Comparison of ENCODE assay signal across 9 mouse cellular contexts in genomic region chr5:36359535-36360243, GRCm38 (mm10). TPM values are rescaled to one million over a fixed set of nuclear protein-coding genes. Genes with fewer than 3 reads are reported as not detected.
DNase-seq lines count a peak whose midpoint lies in the region; ATAC-seq lines count a peak whose summit lies in the region.
"Had no signal": no experiment of that assay in that cellular context is flagged by ENCODE, and none has a peak within 500 bp of the region (broad histone marks: within the 10 kb centered on the region; RNA-seq: fewer than 3 reads in every experiment).

No protein-coding gene starts in this region.

- H3K36me3 ChIP-seq in heart, embryonic 12.5 days: no peaks in the 10 kb centered on the region
- no peaks in the 10 kb centered on the region for H3K36me3 ChIP-seq in neural tube, embryonic 13.5 days
- H3K36me3 ChIP-seq in hindbrain, embryonic 16.5 days (ENCODE audit: control insufficient read depth, insufficient read depth, low read length): no peaks in the 10 kb centered on the region

- no peak overlapping the region for H3K4me2 ChIP-seq in heart, embryonic 12.5 days
- H3K4me2 ChIP-seq in neural tube, embryonic 13.5 days: no peak overlapping the region
- no peak overlapping the region for H3K4me2 ChIP-seq in hindbrain, embryonic 16.5 days (ENCODE audit: low read length)

- H3K4me1 ChIP-seq in heart, embryonic 12.5 days (replicated peaks): peaks cover 88% of the 10 kb centered on the region
- H3K4me1 ChIP-seq in neural tube, embryonic 13.5 days (replicated peaks): peaks cover 43% of the 10 kb centered on the region
- H3K4me1 ChIP-seq in hindbrain, embryonic 16.5 days (ENCODE audit: control insufficient read depth, insufficient read depth, low read depth, low read length): peaks cover 17% of the 10 kb centered on the region

- ATAC-seq in heart, embryonic 12.5 days (ENCODE audit: insufficient number of reproducible peaks, low FRiP score): no peak
- ATAC-seq in neural tube, embryonic 13.5 days (ENCODE audit: low read depth): peak; percentile 64; the same call in 1 of the 2 replicates
- peak; percentile 92 for ATAC-seq in hindbrain, embryonic 16.5 days

- DNase-seq in heart, adult 11 months: no peak
- DNase-seq in neural tube, embryonic 10.5 days (ENCODE audit: extremely low spot score, low spot score): no peak
- DNase-seq in right cerebral cortex, postnatal 4 days: peak; percentile 53
- no peak for DNase-seq in ovary, postnatal 14 days (ENCODE audit: low spot score)
- no peak for DNase-seq in liver
- DNase-seq: lung, postnatal 4 days had no signal

- peak overlapping the region; percentile 77 for H3K27ac ChIP-seq in heart, embryonic 12.5 days (ENCODE audit: poor library complexity, severe bottlenecking)
- H3K27ac ChIP-seq in neural tube, embryonic 13.5 days (replicated peaks): 0 out of 2 replicates have a peak overlapping the region, but pooled peaks have one; percentile 38
- peak overlapping the region; percentile 21; the same call in 1 of the 2 replicates for H3K27ac ChIP-seq in hindbrain, embryonic 16.5 days (ENCODE audit: low read depth, low read length)

- WGBS in heart, embryonic 12.5 days: 57% methylated on average over 5 of the region's 5 CpGs
- WGBS in neural tube, embryonic 13.5 days: 53% methylated on average over 5 of the region's 5 CpGs
- 62% methylated on average over 5 of the region's 5 CpGs for WGBS in hindbrain, embryonic 16.5 days

- peak overlapping the region; percentile 27; the same call in 1 of the 2 replicates for H3K9ac ChIP-seq in heart, embryonic 12.5 days
- no peak overlapping the region for H3K9ac ChIP-seq in neural tube, embryonic 13.5 days
- no peak overlapping the region for H3K9ac ChIP-seq in hindbrain, embryonic 16.5 days (ENCODE audit: low read depth, low read length)

- H3K4me3 ChIP-seq in heart, embryonic 12.5 days: no peak overlapping the region
- no peak overlapping the region for H3K4me3 ChIP-seq in neural tube, embryonic 13.5 days
- H3K4me3 ChIP-seq in hindbrain, embryonic 16.5 days (ENCODE audit: low read length): no peak overlapping the region

- no peaks in the 10 kb centered on the region for H3K27me3 ChIP-seq in heart, embryonic 12.5 days (replicated peaks)
- H3K27me3 ChIP-seq in neural tube, embryonic 13.5 days: no peaks in the 10 kb centered on the region
- H3K27me3 ChIP-seq in hindbrain, embryonic 16.5 days (replicated peaks; ENCODE audit: control insufficient read depth, insufficient read depth, low read length): no peaks in the 10 kb centered on the region; the same call in 1 of the 2 replicates

- no peaks in the 10 kb centered on the region for H3K9me3 ChIP-seq in heart, embryonic 12.5 days (replicated peaks)
- H3K9me3 ChIP-seq in neural tube, embryonic 13.5 days: no peaks in the 10 kb centered on the region
- no peaks in the 10 kb centered on the region for H3K9me3 ChIP-seq in hindbrain, embryonic 16.5 days (ENCODE audit: control insufficient read depth, low read length)

RNA-seq across cellular contexts. Expression of gene Sorcs2, which starts 38.2 kb away (rescaled TPM):
- polyA plus RNA-seq in heart, embryonic 12.5 days (2016; fragmentation: Nextera tagmentation; extraction: Ambion mirVana): 12.4 and 14.1 TPM in 2 replicates
- polyA plus RNA-seq in neural tube, embryonic 13.5 days (2015; fragmentation: Nextera tagmentation; extraction: Ambion mirVana): 10.8 and 11.4 TPM in 2 replicates
- 11.8 and 15.5 TPM in 2 replicates for polyA plus RNA-seq in hindbrain, embryonic 16.5 days (2015; fragmentation: Nextera tagmentation; extraction: Ambion mirVana)

Comparison
In these comparisons a context has a peak if more than half of its experiments do, and no peak if none do; other contexts are left out.
1. H3K27ac ChIP-seq: peak in every context shown above with its lines; median percentile 77 in heart, embryonic 12.5 days; 38 in neural tube, embryonic 13.5 days; 21 in hindbrain, embryonic 16.5 days.